Mouse (Mus musculus) kidney, adult 2 months (tissue): Measurements from ENCODE around the gene Sema4d. TPM values are rescaled to one million over a fixed set of nuclear protein-coding genes. Genes with fewer than 3 reads are reported as not detected.

ENCODE experiments used
- DNase-seq: peaks from one replicate; pipeline ENCODE4 v3.0.0; 2021
- H3K27ac ChIP-seq: fragments of 200-500 bp; 2 replicates; pipeline ENCODE4 v1.5.1; 2012; ENCODE audit warnings: low read depth, low read length, control low read depth, inconsistent platforms; ENCODE audit not compliant: insufficient read depth
- H3K27me3 ChIP-seq: fragments of 200-500 bp; replicated peaks from 2 replicates; pipeline ENCODE4 v1.6.1; 2012; ENCODE audit warnings: mild to moderate bottlenecking, moderate library complexity, low read length, inconsistent platforms; ENCODE audit not compliant: control insufficient read depth, insufficient read depth
- H3K36me3 ChIP-seq: fragments of 200-500 bp; 2 replicates; pipeline ENCODE4 v1.6.1; 2012; ENCODE audit warnings: mild to moderate bottlenecking, moderate library complexity, low read length, inconsistent platforms; ENCODE audit not compliant: control insufficient read depth, insufficient read depth
- H3K4me1 ChIP-seq: fragments of 200-500 bp; 2 replicates; pipeline ENCODE4 v1.6.1; 2011; ENCODE audit warnings: low read length; ENCODE audit not compliant: control insufficient read depth, insufficient read depth
- H3K4me3 ChIP-seq: fragments of 200-500 bp; 2 replicates; pipeline ENCODE4 v1.5.1; 2011; ENCODE audit warnings: mild to moderate bottlenecking, low read depth, low read length, control low read depth; ENCODE audit not compliant: insufficient read depth
- CTCF ChIP-seq: fragments of 200-500 bp; conservative IDR thresholded peaks from 2 replicates; pipeline ENCODE4 v1.5.1; 2011; ENCODE audit warnings: low read depth, mild to moderate bottlenecking, control low read depth, low read length, moderate library complexity, mixed read lengths; ENCODE audit not compliant: insufficient read depth, insufficient read length
- POLR2A ChIP-seq: fragments of 200-500 bp; IDR thresholded peaks from one replicate; pipeline ENCODE4 v1.6.1; 2011; ENCODE audit warnings: low read depth, low read length, control low read depth
- WGBS: fragments of 180-500 bp; shearing (Covaris S2); methylation state at CpG from one replicate; pipeline ENCODE4 v1.1.7; 2018; 5-methylcytosine and 5-hydroxymethylcytosine counted together
- polyA plus RNA-seq: library from polyadenylated mRNA; depleted of rRNA; stranded (reverse); fragments of >200 nt; gene quantifications from 2 replicates; pipeline ENCODE4 v1.2.3, GENCODE M21; 2012

The Sema4d gene
- polyA plus RNA-seq, 1 experiment = 93.2 TPM

GRCm38 (mm10) chr13:51753168-51753465 lies 40.4 kb downstream of the Sema4d start:
- WGBS = 68% methylated on average over 6 of the region's 6 CpGs
- no peak overlapping the region for H3K4me3 ChIP-seq
- no peaks in the 10 kb centered on the region for H3K36me3 ChIP-seq
- TF ChIP-seq POLR2A (no peak), CTCF (no peak)
- H3K27me3 ChIP-seq = no peaks in the 10 kb centered on the region
- DNase-seq = no peak
- H3K27ac ChIP-seq = no peak overlapping the region
- peaks cover 16% of the 10 kb centered on the region for H3K4me1 ChIP-seq

- DNase-seq = no peak
- TF ChIP-seq CTCF = no peak
- no peak for TF ChIP-seq POLR2A
- Histone ChIP-seq H3K4me3 (no peak overlapping the region), H3K4me1 (peaks cover 16% of the 10 kb centered on the region), H3K36me3 (no peaks in the 10 kb centered on the region), H3K27ac (no peak overlapping the region), H3K27me3 (no peaks in the 10 kb centered on the region)
- 52% methylated on average over 15 of the region's 15 CpGs for WGBS
These were observed 41.0 kb downstream of the Sema4d start for GRCm38 (mm10) chr13:51752346-51753167.

GRCm38 (mm10) chr13:51749578-51750345 lies 43.8 kb downstream of the Sema4d start:
- no peak overlapping the region for H3K27ac ChIP-seq
- WGBS = 65% methylated on average over 14 of the region's 14 CpGs
- no peak for TF ChIP-seq POLR2A
- TF ChIP-seq CTCF = no peak

GRCm38 (mm10) chr13:51748009-51748552 lies 45.5 kb downstream of the Sema4d start:
- Histone ChIP-seq H3K4me3 (no peak overlapping the region), H3K27me3 (no peaks in the 10 kb centered on the region), H3K36me3 (no peaks in the 10 kb centered on the region), H3K4me1 (peaks cover 9% of the 10 kb centered on the region; the same call in 1 of the 2 replicates), H3K27ac (no peak overlapping the region)
- WGBS = 39% methylated on average over 12 of the region's 12 CpGs
- TF ChIP-seq POLR2A (no peak), CTCF (no peak)
- peak; percentile 85 for DNase-seq

More at GRCm38 (mm10) chr13:51749578-51750345, 43.8 kb downstream of the Sema4d start:
- no peaks in the 10 kb centered on the region for H3K36me3 ChIP-seq
- no peaks in the 10 kb centered on the region for H3K27me3 ChIP-seq
- peaks cover 15% of the 10 kb centered on the region for H3K4me1 ChIP-seq
- DNase-seq = no peak
- no peak overlapping the region for H3K4me3 ChIP-seq

GRCm38 (mm10) chr13:51747069-51747468 lies 46.5 kb downstream of the Sema4d start:
- 87% methylated on average over 7 of the region's 7 CpGs for WGBS
- Histone ChIP-seq H3K4me1 (peaks cover 15% of the 10 kb centered on the region; the same call in 1 of the 2 replicates), H3K36me3 (no peaks in the 10 kb centered on the region), H3K4me3 (no peak overlapping the region), H3K27ac (no peak overlapping the region), H3K27me3 (no peaks in the 10 kb centered on the region)
- no peak for TF ChIP-seq CTCF
- TF ChIP-seq POLR2A = no peak
- no peak for DNase-seq

GRCm38 (mm10) chr13:51745862-51746261 lies 47.7 kb downstream of the Sema4d start:
- TF ChIP-seq POLR2A = no peak
- no peak for TF ChIP-seq CTCF
- H3K36me3 ChIP-seq = no peaks in the 10 kb centered on the region
- peaks cover 15% of the 10 kb centered on the region; the same call in 1 of the 2 replicates for H3K4me1 ChIP-seq
- 56% methylated on average over 5 of the region's 5 CpGs for WGBS
- H3K27me3 ChIP-seq = no peaks in the 10 kb centered on the region
- no peak overlapping the region for H3K4me3 ChIP-seq
- DNase-seq = no peak
- H3K27ac ChIP-seq = no peak overlapping the region

- 91% methylated on average over 3 of the region's 3 CpGs for WGBS
- Histone ChIP-seq H3K27me3 (no peaks in the 10 kb centered on the region), H3K4me1 (peaks cover 31% of the 10 kb centered on the region), H3K27ac (no peak overlapping the region), H3K36me3 (no peaks in the 10 kb centered on the region), H3K4me3 (no peak overlapping the region)
- TF ChIP-seq POLR2A (no peak), CTCF (no peak)
- no peak for DNase-seq
These were observed 49.7 kb downstream of the Sema4d start for GRCm38 (mm10) chr13:51743855-51744254.
